Mouse (Mus musculus) CD8-positive naive resting alpha-beta T cell, adult 2 months (primary cell): ENCODE results near the gene Topors.
"Not testable (repeated sequence)": the region's sequence is repeated elsewhere in the genome, so short reads cannot be mapped to it uniquely, and the experiment has no call there.

ENCODE experiments used
- DNase-seq, 2 experiments: peaks; one replicate each; pipeline ENCODE4 v3.0.0; 2022; ENCODE audit warnings: low read depth in 2 of 2, low spot score in 2 of 2

Topors gene

GRCm38 (mm10) chr4:40269430-40270032 lies at the start of gene Topors, which contains the start of gene Smim27:
Gene Topors, minus strand, starts transcription at chr4:40269850.
Gene Smim27, plus strand, starts transcription at chr4:40269579.
- peak; percentile 87 to 91 for DNase-seq

- no peak for DNase-seq
These were observed 47.8 kb upstream of the Topors start for GRCm38 (mm10) chr4:40317404-40317803.

GRCm38 (mm10) chr4:40313026-40313425 lies 43.4 kb upstream of the Topors start:
- DNase-seq, result no peak

GRCm38 (mm10) chr4:40312213-40312612 lies 42.6 kb upstream of the Topors start:
- DNase-seq, result no peak

GRCm38 (mm10) chr4:40310796-40311383 lies 41.2 kb upstream of the Topors start:
- no peak for DNase-seq

GRCm38 (mm10) chr4:40309682-40310081 lies 40.0 kb upstream of the Topors start:
- no peak for DNase-seq

- no peak for DNase-seq
These were observed 32.9 kb upstream of the Topors start for GRCm38 (mm10) chr4:40302445-40303125.

- peak; percentile 47 to 58 for DNase-seq
These were observed 31.6 kb upstream of the Topors start for GRCm38 (mm10) chr4:40301076-40301789.

GRCm38 (mm10) chr4:40299169-40299568 lies 29.5 kb upstream of the Topors start:
- DNase-seq, result no peak

- DNase-seq, result not testable (repeated sequence)
These were observed 21.9 kb upstream of the Topors start for GRCm38 (mm10) chr4:40291511-40291910.

- no peak for DNase-seq
These were observed 19.4 kb upstream of the Topors start for GRCm38 (mm10) chr4:40289046-40289445.

- DNase-seq, result no peak
These were observed 17.8 kb upstream of the Topors start for GRCm38 (mm10) chr4:40287415-40287814.

- DNase-seq, result peak; percentile 74 to 80
These were observed 15.9 kb upstream of the Topors start for GRCm38 (mm10) chr4:40285582-40285981.

- DNase-seq, result peak; percentile 86 to 91
These were observed 9.7 kb upstream of the Topors start, which contains the start of gene Ndufb6 for GRCm38 (mm10) chr4:40279276-40279900. Gene Ndufb6, minus strand, starts transcription at chr4:40279421.

- DNase-seq, result peak; percentile 3 to 6
These were observed 9.2 kb upstream of the Topors start for GRCm38 (mm10) chr4:40278880-40279275.

GRCm38 (mm10) chr4:40268835-40269234 lies 815 bp downstream of the Topors start:
- DNase-seq, result no peak

GRCm38 (mm10) chr4:40268204-40268813 lies 1.3 kb downstream of the Topors start:
- DNase-seq, result peak; percentile 82 to 89

- DNase-seq, result no peak
These were observed 2.0 kb downstream of the Topors start for GRCm38 (mm10) chr4:40267681-40268080.

GRCm38 (mm10) chr4:40264321-40264720 lies 5.3 kb downstream of the Topors start:
- no peak for DNase-seq

- DNase-seq, result no peak
These were observed 15.1 kb downstream of the Topors start for GRCm38 (mm10) chr4:40254385-40255103.
